Mouse (Mus musculus) c-Kit-positive CD71-negative TER-119-negative erythroid progenitor cells, embryonic 14.5 days (primary cell): ENCODE data around the gene Gcc1.

Source experiments
- DNase-seq: peaks from one replicate; pipeline ENCODE4 v3.0.0-alpha.2; 2013; ENCODE audit warnings: low read depth

Gcc1 gene

DNA sequence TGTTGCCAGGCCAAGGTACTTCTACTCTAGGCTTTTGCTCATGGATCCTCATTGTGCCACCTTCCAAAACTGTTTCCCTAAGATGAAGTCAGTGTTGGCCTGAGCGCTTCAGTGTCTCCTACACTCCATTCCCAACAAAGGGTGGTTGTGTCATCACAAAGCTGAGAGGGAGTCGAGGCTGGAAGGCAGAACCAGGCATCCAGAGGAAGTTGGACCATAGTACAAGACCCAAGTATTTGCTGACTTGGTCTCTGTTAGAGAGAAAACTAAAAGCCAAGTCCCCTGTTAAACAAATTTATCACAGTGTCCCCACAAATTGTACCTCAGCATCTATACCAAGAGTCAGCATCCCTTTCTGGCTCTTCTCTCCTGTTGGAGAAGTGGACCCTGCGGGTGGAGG lies at the start of gene Gcc1:
Gene Gcc1, minus strand, starts transcription at position 101 of the 400 bp plus-strand sequence.
- DNase-seq = no peak

GRCm38 (mm10) chr6:28474839-28475238 lies 46.6 kb upstream of the Gcc1 start, which contains the start of gene Snd1:
TSS of gene Snd1 (plus strand) at chr6:28475139.
- no peak for DNase-seq

GRCm38 (mm10) chr6:28474211-28474610 lies 46.0 kb upstream of the Gcc1 start:
- DNase-seq = no peak

DNA sequence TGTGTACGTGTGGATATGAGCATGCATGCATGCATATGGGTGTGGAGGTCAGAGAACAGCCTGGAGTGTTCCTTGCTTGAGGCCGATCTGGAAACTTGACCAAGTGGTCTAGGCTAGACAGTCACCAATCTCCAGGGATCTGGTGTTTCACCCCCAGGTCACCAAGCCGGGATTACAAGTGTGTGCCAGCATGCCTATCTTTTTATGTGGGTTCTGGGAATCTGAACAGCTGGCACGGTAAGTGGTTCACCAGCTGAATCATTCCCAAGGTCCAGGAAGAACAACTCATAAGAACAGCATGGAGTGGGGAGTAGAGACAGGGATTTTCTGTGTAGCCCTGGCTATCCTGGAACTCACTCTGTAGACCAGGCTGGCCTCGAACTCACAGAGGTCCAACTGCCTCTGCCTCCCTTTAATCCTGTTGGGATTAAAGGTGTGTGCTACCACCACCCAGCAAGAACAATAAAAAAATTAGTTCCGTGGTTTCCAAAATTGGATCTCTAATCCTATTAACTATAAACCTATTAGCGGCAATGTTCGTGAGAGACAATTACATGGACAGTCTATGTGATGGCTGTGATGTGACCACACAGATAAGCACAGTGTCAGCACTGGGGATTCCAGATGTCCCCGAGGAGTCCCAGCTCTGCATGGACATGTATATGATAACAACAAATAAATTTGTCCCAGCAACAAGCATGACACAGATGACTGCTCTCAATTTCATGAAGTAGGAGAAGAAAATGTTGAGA lies 43.3 kb upstream of the Gcc1 start:
- no peak for DNase-seq

GRCm38 (mm10) chr6:28470621-28471020 lies 42.4 kb upstream of the Gcc1 start:
- DNase-seq = no peak

GRCm38 (mm10) chr6:28470017-28470602 lies 41.9 kb upstream of the Gcc1 start:
- DNase-seq = no peak

DNA sequence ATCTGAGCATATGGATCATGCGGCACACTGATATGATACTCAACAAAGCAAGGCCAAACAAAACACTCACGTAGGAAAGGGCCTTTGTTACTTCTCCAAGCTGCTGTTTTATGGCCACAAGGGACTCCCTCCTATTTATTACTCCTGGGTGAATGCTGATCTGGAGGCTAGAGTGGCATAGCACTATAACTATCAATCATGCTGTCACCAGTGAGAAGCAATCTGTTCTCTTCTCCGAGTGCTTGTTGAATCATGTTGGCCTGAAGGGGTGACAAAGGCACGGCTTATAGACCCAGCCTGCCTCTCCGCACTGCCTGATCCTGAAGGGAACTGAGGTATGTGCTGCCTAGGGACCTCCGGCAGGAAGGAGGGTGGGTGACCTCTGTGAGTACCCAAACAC lies 36.4 kb upstream of the Gcc1 start:
- DNase-seq = no peak

DNA sequence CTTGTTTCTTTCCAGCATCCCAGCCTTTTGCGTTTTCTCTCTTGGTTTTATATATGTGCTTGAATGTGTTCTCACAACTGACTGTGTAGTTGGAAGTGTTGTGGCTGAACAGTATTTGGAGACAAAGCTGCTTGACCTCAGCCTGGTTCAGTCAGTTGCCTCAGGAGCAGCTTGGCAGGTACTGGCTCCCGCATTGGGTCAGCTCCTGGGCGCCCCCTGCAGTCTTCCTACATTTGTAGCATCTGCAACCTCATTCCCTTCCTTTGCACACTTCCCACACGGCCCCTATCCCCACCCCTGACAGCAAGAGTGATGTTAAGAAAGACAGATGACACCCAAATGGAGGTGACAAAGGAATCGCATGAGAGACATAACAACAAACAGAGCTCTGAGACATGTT lies 32.3 kb upstream of the Gcc1 start:
- DNase-seq = peak; percentile 14

DNA sequence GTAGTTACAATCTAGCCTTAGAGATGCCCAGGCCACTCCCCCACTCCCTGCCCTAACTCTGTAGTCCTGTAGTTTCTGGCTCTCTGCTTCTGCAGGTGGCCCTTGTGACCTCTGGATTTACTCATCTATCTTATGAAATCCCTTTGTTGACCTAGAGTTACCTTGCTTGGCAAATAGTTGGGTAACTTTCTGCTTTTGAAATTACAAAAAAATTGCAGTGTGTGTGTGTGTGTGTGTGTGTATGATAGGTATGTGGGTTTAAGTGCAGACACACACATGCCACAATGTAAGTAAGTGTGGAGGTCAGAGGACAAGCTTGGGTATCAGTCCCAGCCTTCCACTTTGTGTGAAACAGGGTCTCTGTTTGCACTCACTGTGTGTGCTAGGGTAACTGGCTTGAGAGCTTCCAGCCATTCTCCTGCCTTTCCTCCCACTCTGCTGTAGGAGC lies 31.1 kb upstream of the Gcc1 start:
- no peak for DNase-seq

DNA sequence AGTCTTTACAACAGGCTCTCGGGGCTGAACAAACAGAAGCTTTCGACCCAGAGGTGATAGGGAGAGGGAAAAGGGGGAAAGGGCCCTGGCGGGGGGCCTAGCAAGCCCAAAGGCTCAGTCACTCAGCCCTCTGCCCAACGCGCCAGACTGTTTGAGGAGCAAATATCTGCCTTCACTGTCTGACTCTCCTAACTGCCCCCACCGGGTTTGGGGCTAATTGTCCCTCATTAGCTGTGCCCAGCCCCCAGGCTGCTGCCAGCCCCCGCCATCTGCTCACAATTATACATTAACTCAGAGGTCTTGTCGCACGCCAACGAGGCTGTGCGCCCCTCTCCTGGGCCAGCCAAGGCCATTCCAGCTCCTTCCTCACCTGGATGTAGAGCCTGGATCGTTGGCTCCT lies 22.8 kb upstream of the Gcc1 start:
- DNase-seq = no peak

- no peak for DNase-seq
Measured at GRCm38 (mm10) chr6:28450481-28450880, 22.3 kb upstream of the Gcc1 start.

GRCm38 (mm10) chr6:28449253-28449652 lies 21.1 kb upstream of the Gcc1 start, which contains the start of gene Pax4:
TSS of gene Pax4 (minus strand) at chr6:28449353.
- no peak for DNase-seq

DNA sequence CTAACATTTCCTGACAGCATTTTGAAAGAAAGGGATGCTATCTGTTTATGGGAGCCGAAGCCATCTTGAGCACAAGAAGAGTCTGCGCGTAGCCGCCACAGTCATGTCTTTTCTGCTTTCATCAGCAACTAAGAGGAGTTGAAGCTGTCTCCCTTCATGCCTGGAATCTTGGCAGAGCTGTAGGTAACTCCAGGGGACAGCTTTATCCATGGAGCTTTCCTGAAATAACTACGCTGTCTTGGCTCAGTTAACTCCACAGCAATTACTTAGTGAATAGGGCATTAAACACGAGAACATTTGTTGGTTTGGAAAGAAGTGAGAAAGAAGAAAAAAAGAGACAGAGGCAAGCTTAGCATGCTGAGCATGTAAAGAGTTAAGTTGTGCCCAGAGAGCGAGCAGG lies 19.7 kb upstream of the Gcc1 start:
- DNase-seq = no peak

GRCm38 (mm10) chr6:28431538-28431855 lies 3.3 kb upstream of the Gcc1 start:
- no peak for DNase-seq

- DNase-seq = no peak
Measured at GRCm38 (mm10) chr6:28430795-28431537, 2.8 kb upstream of the Gcc1 start.

GRCm38 (mm10) chr6:28429870-28430269 lies 1.7 kb upstream of the Gcc1 start:
- DNase-seq = no peak

DNA sequence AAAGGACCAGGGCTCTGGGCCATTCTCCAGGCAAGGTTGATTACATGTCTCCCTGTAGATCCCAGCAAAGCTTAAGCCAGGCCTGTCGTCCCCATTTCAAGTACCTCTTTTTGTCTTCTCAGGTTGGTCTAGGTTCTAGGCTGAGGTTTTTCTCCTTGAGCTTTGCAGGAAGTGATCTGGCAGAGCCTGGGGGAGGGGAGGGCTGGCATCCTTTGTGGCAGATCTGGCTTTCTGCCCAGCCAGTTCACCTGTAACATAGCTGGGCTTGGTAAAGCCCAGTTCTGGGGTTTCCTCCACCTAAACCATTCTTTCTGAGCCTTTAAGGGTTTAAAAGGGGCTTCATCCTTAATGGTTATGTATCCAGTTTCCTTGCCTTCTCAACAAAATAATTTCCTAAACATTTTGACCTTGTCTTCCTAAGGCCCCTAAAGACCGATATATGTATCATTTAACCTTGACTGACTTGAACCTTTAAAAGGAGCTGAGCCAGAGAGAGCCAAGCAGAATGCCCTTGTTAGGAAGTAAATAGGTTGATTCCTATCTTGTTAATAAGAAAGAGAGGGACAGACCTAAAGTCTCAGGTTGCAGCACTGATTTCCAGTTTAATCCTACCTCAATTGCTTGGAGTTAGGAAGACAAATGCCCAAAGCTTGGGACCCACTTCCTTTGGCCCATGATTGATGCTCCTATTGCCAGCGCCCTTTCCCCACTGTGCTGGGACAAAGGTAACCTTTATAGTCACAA lies 922 bp downstream of the Gcc1 start, which contains the start of gene Fscn3:
Gene Fscn3, plus strand, starts transcription at position 694 of the 744 bp plus-strand sequence.
- DNase-seq = no peak

- DNase-seq = no peak
Measured at GRCm38 (mm10) chr6:28425019-28425418, 3.2 kb downstream of the Gcc1 start.

DNA sequence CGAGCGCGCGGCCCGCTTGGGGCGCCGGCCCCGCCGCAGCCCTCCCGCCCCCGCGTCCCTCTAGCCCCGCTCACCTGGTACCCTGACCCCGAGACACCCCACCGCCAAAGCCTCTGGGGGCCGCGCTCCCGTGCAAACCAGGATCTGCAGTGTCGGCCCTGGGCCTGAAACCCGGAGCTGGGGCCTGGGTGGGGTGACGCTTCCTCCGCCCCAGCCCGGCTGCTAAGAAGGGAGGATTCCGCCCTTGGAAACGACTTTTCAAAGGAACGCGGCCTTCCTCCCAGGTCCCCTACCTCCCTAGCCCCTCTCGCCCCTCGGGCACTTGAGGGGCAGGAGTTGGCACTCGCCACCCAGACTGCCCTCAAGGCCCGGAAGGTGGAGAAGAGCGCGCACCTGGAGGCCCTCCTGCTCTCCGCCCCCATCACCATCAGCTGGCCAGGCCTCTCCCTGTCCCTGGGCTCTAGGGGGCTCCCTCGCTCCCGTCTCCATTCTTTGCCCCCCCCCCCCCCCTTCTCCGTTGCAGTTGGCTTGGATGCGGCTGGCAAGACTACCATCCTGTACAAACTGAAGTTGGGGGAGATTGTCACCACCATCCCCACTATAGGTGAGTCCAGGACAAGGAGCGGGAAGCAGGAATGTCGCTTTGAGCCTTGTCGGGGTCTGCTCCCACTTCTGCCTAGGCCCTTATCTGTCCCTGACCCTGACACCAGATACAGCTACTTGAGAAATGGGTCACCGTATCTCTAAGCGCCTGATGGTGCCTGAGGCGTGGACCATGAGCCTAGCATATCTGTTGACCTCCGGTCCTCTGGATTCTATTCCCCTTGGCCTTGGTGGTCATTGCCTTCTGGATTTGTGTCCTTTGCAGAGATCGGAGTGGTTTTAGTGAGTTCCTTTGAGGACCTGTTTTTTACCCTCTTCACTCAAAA lies 4.2 kb downstream of the Gcc1 start:
- no peak for DNase-seq

- DNase-seq = peak; percentile 64
Measured at GRCm38 (mm10) chr6:28423313-28423712, 4.9 kb downstream of the Gcc1 start, which contains the start of gene Arf5. TSS of gene Arf5 (plus strand) at chr6:28423560.

DNA sequence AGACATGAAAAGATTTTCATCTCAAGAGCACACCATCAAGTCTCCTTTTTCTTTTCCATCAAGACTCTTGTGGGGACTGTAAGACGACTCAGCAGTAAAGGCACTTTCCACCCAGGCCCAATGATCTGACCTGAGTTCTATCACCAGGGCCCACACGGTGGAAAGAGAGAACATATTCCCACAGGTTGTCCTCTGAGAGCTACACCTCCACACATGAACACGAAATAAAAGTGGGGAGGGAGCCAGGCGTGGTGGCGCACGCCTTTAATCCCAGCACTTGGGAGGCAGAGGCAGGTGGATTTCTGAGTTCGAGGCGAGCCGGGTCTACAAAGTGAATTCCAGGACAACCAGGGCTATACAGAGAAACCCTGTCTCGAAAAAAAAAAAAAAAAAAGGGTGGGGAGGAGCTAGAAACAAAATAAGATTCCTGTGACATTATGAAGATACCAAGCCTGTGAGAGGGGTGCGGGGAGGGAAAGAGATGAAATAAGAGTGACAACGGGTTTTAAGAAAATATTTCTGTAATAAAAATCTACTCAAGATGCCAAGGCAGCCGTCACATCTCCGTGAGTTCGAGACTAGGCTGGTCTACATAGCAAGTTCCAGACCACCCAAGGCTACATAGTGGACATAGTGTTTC lies 5.4 kb downstream of the Gcc1 start:
- DNase-seq = no peak
